Comparison of ENCODE assay signal across 23 mouse cellular contexts in genomic region chr15:95304102-95304501, GRCm38 (mm10).
A peak's percentile ranks its signal among the peaks of the same experiment; 100 is the strongest.
DNase-seq lines count a peak whose midpoint lies in the region; ATAC-seq lines count a peak whose summit lies in the region.
"Had no signal": no experiment of that assay in that cellular context is flagged by ENCODE, and none has a peak within 500 bp of the region (broad histone marks: within the 10 kb centered on the region; RNA-seq: fewer than 3 reads in every experiment).

No protein-coding gene starts in this region.

- no peak overlapping the region for H3K27ac ChIP-seq in forebrain, embryonic 14.5 days (ENCODE audit: low read depth, low read length)
- H3K27ac ChIP-seq in forebrain, embryonic 16.5 days (ENCODE audit: low read length), result no peak overlapping the region
- H3K27ac ChIP-seq in heart, embryonic 10.5 days, result no peak overlapping the region
- H3K27ac ChIP-seq: embryonic facial prominence, embryonic 15.5 days; gastrocnemius, adult 2 months; heart, embryonic 13.5 days; hindbrain, embryonic 12.5 days; kidney, postnatal 0 days; midbrain, embryonic 12.5 days had no signal

- peak; percentile 57 for DNase-seq in forebrain, embryonic 14.5 days (ENCODE audit: low spot score)
- DNase-seq in left cerebral cortex, postnatal 4 days, result peak; percentile 72
- DNase-seq in left cerebral cortex, postnatal 36 days (ENCODE audit: low spot score in 2 of 2), result no peak
- DNase-seq in cerebellum, adult 9-10 months, result peak; percentile 75
- DNase-seq in retina, embryonic 14.5 days (ENCODE audit: low spot score), result peak; percentile 12
- DNase-seq in thymus, postnatal 4 days, result no peak
- DNase-seq in heart, embryonic 10.5 days (ENCODE audit: low spot score), result no peak
- DNase-seq: adrenal gland, postnatal 25 days; gastrocnemius, adult 2 months; heart, postnatal 14 days; kidney, adult 2 months; liver, postnatal 0 days; lung, postnatal 10 days; right cerebral cortex, postnatal 4 days; thymus, postnatal 14 days had no signal

- 56% methylated on average over 8 of the region's 8 CpGs for WGBS in forebrain, embryonic 14.5 days
- 41% methylated on average over 8 of the region's 8 CpGs for WGBS in forebrain, embryonic 16.5 days
- WGBS in heart, embryonic 10.5 days, result 80% methylated on average over 8 of the region's 8 CpGs

- H3K9me3 ChIP-seq in forebrain, embryonic 14.5 days (replicated peaks; ENCODE audit: control insufficient read depth, low read length), result no peaks in the 10 kb centered on the region
- no peaks in the 10 kb centered on the region for H3K9me3 ChIP-seq in forebrain, embryonic 16.5 days (ENCODE audit: control insufficient read depth, low read length)
- no peaks in the 10 kb centered on the region for H3K9me3 ChIP-seq in heart, embryonic 10.5 days
- H3K9me3 ChIP-seq: embryonic facial prominence, embryonic 15.5 days; heart, embryonic 13.5 days; hindbrain, embryonic 12.5 days; midbrain, embryonic 12.5 days had no signal

- intact Hi-C loops in left cerebral cortex, postnatal 4 days (cut with DNase I), result no loop called here
- intact Hi-C loops in left cerebral cortex, postnatal 36 days (cut with DNase I), result no loop called here

- H3K4me1 ChIP-seq in forebrain, embryonic 14.5 days (ENCODE audit: control insufficient read depth, insufficient read depth, low read length), result no peaks in the 10 kb centered on the region
- peaks cover 2% of the 10 kb centered on the region; the same call in 1 of the 2 replicates for H3K4me1 ChIP-seq in forebrain, embryonic 16.5 days (replicated peaks; ENCODE audit: control insufficient read depth, insufficient read depth, low read length)
- no peaks in the 10 kb centered on the region for H3K4me1 ChIP-seq in heart, embryonic 10.5 days
- H3K4me1 ChIP-seq: embryonic facial prominence, embryonic 15.5 days; heart, embryonic 13.5 days; hindbrain, embryonic 12.5 days; midbrain, embryonic 12.5 days had no signal

- no peak overlapping the region for H3K4me3 ChIP-seq in forebrain, embryonic 14.5 days (ENCODE audit: low read depth, low read length)
- H3K4me3 ChIP-seq in forebrain, embryonic 16.5 days (replicated peaks; ENCODE audit: low read length), result no peak overlapping the region
- no peak overlapping the region for H3K4me3 ChIP-seq in heart, embryonic 10.5 days
- H3K4me3 ChIP-seq: embryonic facial prominence, embryonic 15.5 days; gastrocnemius, adult 2 months; heart, embryonic 13.5 days; hindbrain, embryonic 12.5 days; midbrain, embryonic 12.5 days had no signal

- no peak overlapping the region for H3K9ac ChIP-seq in forebrain, embryonic 14.5 days (ENCODE audit: low read length)
- H3K9ac ChIP-seq in forebrain, embryonic 16.5 days (replicated peaks; ENCODE audit: low read depth, low read length), result no peak overlapping the region
- H3K9ac ChIP-seq: embryonic facial prominence, embryonic 15.5 days; heart, embryonic 13.5 days; hindbrain, embryonic 12.5 days; liver, postnatal 0 days; midbrain, embryonic 12.5 days had no signal

- no peak; the same call in 1 of the 2 replicates for ATAC-seq in forebrain, embryonic 14.5 days
- ATAC-seq in forebrain, embryonic 16.5 days, result no peak
- ATAC-seq: inflammation-experienced regulatory T-cells, adult 6 months; liver, postnatal 0 days had no signal

- no peaks in the 10 kb centered on the region for H3K27me3 ChIP-seq in forebrain, embryonic 14.5 days (replicated peaks; ENCODE audit: control insufficient read depth, insufficient read depth, low read length)
- H3K27me3 ChIP-seq in forebrain, embryonic 16.5 days (replicated peaks; ENCODE audit: control insufficient read depth, insufficient read depth, low read length), result no peaks in the 10 kb centered on the region
- no peaks in the 10 kb centered on the region for H3K27me3 ChIP-seq in heart, embryonic 10.5 days (ENCODE audit: insufficient read depth, poor library complexity, severe bottlenecking)
- H3K27me3 ChIP-seq: embryonic facial prominence, embryonic 15.5 days; heart, embryonic 13.5 days; hindbrain, embryonic 12.5 days; midbrain, embryonic 12.5 days had no signal

- no peaks in the 10 kb centered on the region for H3K36me3 ChIP-seq in forebrain, embryonic 14.5 days (ENCODE audit: control insufficient read depth, insufficient read depth, low read length)
- H3K36me3 ChIP-seq in forebrain, embryonic 16.5 days (ENCODE audit: control insufficient read depth, insufficient read depth), result no peaks in the 10 kb centered on the region
- no peaks in the 10 kb centered on the region for H3K36me3 ChIP-seq in heart, embryonic 10.5 days
- H3K36me3 ChIP-seq: embryonic facial prominence, embryonic 15.5 days; heart, embryonic 13.5 days; hindbrain, embryonic 12.5 days; midbrain, embryonic 12.5 days had no signal

- no peak overlapping the region for H3K4me2 ChIP-seq in forebrain, embryonic 14.5 days (ENCODE audit: low read length)
- no peak overlapping the region for H3K4me2 ChIP-seq in forebrain, embryonic 16.5 days (ENCODE audit: low read length)
- H3K4me2 ChIP-seq: embryonic facial prominence, embryonic 15.5 days; heart, embryonic 13.5 days; hindbrain, embryonic 12.5 days; liver, embryonic 11.5 days; midbrain, embryonic 12.5 days had no signal

Comparison
In these comparisons a context has a peak if more than half of its experiments do, and no peak if none do; other contexts are left out.
1. DNase-seq: peak in forebrain, embryonic 14.5 days (single experiment), left cerebral cortex, postnatal 4 days (single experiment), cerebellum, adult 9-10 months (single experiment) and retina, embryonic 14.5 days (single experiment); none in left cerebral cortex, postnatal 36 days (0 of 2), thymus, postnatal 4 days (single experiment) and heart, embryonic 10.5 days (single experiment).